Mouse (Mus musculus) brown adipose tissue, adult 24 weeks (tissue): Measurements from ENCODE around the gene Gm17349. TPM values are rescaled to one million over a fixed set of nuclear protein-coding genes. Genes with fewer than 3 reads are reported as not detected.

ENCODE experiments used
- H3K27ac ChIP-seq: fragments of 200-500 bp; replicated peaks from 2 replicates; pipeline ENCODE4 v1.5.1; 2012; ENCODE audit warnings: low read depth, mild to moderate bottlenecking, low read length
- H3K4me1 ChIP-seq: fragments of 200-500 bp; 2 replicates; pipeline ENCODE4 v1.6.1; 2012; ENCODE audit warnings: low read length, mixed read lengths; ENCODE audit not compliant: control insufficient read depth, insufficient read depth, insufficient read length
- H3K4me3 ChIP-seq: fragments of 200-500 bp; 2 replicates; pipeline ENCODE4 v1.5.1; 2012; ENCODE audit warnings: low read depth, mild to moderate bottlenecking, low read length, moderate library complexity; ENCODE audit not compliant: insufficient read depth
- polyA plus RNA-seq: library from polyadenylated mRNA; stranded (reverse); fragments of >200 nt; gene quantifications from 2 replicates; pipeline ENCODE4 v1.2.4, GENCODE M21; 2012; ENCODE audit not compliant: missing spikeins, insufficient read depth, insufficient read length

Gm17349 gene
- polyA plus RNA-seq, 1 experiment = not detected

- H3K4me1 ChIP-seq = peaks cover 11% of the 10 kb centered on the region; the same call in 1 of the 2 replicates
- H3K27ac ChIP-seq = no peak overlapping the region
- no peak overlapping the region for H3K4me3 ChIP-seq
Measured at GRCm38 (mm10) chr15:99699715-99700114, 5.6 kb downstream of the Gm17349 start.

- H3K27ac ChIP-seq = no peak overlapping the region
- H3K4me3 ChIP-seq = no peak overlapping the region
- H3K4me1 ChIP-seq = peaks cover 7% of the 10 kb centered on the region; the same call in 1 of the 2 replicates
Measured at GRCm38 (mm10) chr15:99698533-99699085, 6.7 kb downstream of the Gm17349 start.

DNA sequence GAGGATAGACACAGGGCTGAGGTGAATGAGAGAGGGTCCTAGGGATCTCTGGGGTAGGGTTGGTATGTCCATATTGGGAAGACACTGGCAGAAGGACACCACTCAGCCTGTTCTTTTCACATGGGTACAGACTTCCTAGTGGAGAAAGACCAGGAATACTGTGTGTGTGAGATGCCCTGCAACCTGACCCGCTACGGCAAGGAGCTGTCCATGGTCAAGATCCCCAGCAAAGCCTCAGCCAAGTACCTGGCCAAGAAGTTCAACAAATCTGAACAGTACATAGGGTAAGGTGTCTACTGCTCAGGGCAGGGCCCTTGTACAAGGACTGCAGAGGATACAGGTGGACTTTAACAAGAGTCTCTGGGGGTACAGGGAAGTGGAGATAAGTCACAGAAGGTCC, 8.0 kb downstream of the Gm17349 start:
- H3K4me3 ChIP-seq = no peak overlapping the region
- no peak overlapping the region for H3K27ac ChIP-seq

GRCm38 (mm10) chr15:99691976-99692375, 13.3 kb downstream of the Gm17349 start:
- H3K4me1 ChIP-seq = no peaks in the 10 kb centered on the region; the same call in 1 of the 2 replicates
- H3K27ac ChIP-seq = no peak overlapping the region
- no peak overlapping the region for H3K4me3 ChIP-seq

More for the DNA sequence above, 8.0 kb downstream of the Gm17349 start:
- H3K4me1 ChIP-seq = no peaks in the 10 kb centered on the region; the same call in 1 of the 2 replicates

- Histone ChIP-seq H3K4me1 (no peaks in the 10 kb centered on the region; the same call in 1 of the 2 replicates), H3K4me3 (no peak overlapping the region), H3K27ac (no peak overlapping the region)
Measured at GRCm38 (mm10) chr15:99690924-99691323, 14.4 kb downstream of the Gm17349 start.

GRCm38 (mm10) chr15:99688712-99689111, 16.6 kb downstream of the Gm17349 start:
- Histone ChIP-seq H3K27ac (no peak overlapping the region), H3K4me3 (no peak overlapping the region), H3K4me1 (no peaks in the 10 kb centered on the region; the same call in 1 of the 2 replicates)

GRCm38 (mm10) chr15:99684156-99684555, 21.1 kb downstream of the Gm17349 start:
- H3K4me1 ChIP-seq = no peaks in the 10 kb centered on the region
- no peak overlapping the region for H3K4me3 ChIP-seq
- H3K27ac ChIP-seq = no peak overlapping the region

- Histone ChIP-seq H3K27ac (no peak overlapping the region), H3K4me3 (no peak overlapping the region), H3K4me1 (no peaks in the 10 kb centered on the region)
Measured at GRCm38 (mm10) chr15:99682880-99683279, 22.4 kb downstream of the Gm17349 start.

- Histone ChIP-seq H3K4me3 (no peak overlapping the region), H3K27ac (no peak overlapping the region)
Measured at GRCm38 (mm10) chr15:99679008-99679407, 26.3 kb downstream of the Gm17349 start.

DNA sequence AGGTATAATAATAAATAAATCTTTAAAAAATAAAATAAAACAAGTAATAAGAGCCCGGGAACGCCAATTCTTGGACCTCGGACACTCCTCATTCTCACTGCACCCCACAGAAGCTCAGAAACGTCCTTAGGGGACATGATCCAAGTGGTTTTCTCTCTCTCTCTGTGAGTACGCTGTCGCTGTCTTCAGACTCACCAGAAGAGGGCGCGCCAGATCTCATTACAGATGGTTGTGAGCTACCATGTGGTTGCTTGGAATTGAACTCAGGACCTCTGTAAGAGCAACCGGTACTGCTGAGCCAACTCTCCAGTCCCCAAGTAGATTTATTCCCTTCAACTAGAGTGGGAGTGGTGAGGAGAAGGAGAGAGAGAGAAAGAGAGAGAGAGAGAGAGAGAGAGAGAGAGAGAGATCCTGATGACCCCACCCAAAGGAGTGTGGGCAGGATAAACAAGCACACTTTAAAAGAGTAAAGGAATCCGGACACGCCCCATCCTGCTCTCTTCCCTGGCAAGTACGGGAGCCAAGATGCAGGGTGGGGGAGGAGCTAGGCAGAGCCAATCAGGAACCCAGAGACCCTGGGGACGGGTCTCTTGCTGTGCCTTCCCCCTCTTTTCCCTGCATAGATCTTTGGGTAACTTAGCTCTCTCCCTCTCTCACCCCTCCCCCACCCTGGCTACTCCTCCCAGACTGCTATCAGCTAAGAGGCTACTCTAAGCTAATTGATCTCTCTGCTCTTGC, 27.1 kb downstream of the Gm17349 start:
- no peak overlapping the region for H3K4me3 ChIP-seq
- H3K27ac ChIP-seq = no peak overlapping the region
- H3K4me1 ChIP-seq = no peaks in the 10 kb centered on the region

More at GRCm38 (mm10) chr15:99679008-99679407, 26.3 kb downstream of the Gm17349 start:
- no peaks in the 10 kb centered on the region for H3K4me1 ChIP-seq

- H3K4me1 ChIP-seq = no peaks in the 10 kb centered on the region
- no peak overlapping the region for H3K27ac ChIP-seq
- no peak overlapping the region for H3K4me3 ChIP-seq
Measured at GRCm38 (mm10) chr15:99677089-99677488, 28.2 kb downstream of the Gm17349 start.

GRCm38 (mm10) chr15:99674866-99675265, 30.4 kb downstream of the Gm17349 start:
- Histone ChIP-seq H3K27ac (no peak overlapping the region), H3K4me3 (no peak overlapping the region), H3K4me1 (no peaks in the 10 kb centered on the region)

GRCm38 (mm10) chr15:99671783-99672182, 33.5 kb downstream of the Gm17349 start:
- H3K27ac ChIP-seq = no peak overlapping the region
- no peaks in the 10 kb centered on the region for H3K4me1 ChIP-seq
- H3K4me3 ChIP-seq = no peak overlapping the region

DNA sequence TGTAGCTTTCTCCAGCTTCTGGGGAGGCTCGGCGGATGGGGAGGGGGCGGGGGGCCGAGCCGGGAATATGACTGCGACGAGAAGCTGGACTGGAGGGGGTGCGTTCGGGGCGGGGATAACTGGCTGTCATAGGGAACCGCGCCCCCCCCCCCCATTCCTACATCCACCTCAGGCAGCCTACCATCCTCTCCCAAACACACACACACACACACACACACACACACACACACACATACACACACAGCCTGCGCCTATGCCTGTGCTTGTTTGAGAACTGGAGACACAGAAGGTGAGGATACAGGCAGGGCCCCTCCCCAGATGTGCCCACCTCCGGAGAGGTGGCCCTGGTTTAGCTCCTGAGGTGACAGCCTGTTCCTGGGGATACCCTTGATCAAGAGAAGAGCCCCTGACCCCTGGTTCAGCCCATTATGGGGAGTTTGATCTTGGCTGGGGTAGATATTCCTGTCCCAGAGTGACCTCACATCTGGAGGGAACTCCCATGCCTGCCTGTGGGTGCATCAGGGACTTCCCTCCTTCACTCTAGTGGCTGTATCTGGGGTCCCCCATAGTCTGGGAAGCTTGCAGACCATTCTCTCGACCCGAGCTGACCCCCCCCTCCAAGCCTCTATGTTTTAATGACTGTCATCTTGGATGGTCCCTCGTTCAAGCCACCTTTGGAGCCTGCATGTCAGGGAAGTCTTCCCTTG, 34.2 kb downstream of the Gm17349 start:
- H3K4me1 ChIP-seq = no peaks in the 10 kb centered on the region
- H3K27ac ChIP-seq = no peak overlapping the region
- H3K4me3 ChIP-seq = peak overlapping the region; percentile 38

DNA sequence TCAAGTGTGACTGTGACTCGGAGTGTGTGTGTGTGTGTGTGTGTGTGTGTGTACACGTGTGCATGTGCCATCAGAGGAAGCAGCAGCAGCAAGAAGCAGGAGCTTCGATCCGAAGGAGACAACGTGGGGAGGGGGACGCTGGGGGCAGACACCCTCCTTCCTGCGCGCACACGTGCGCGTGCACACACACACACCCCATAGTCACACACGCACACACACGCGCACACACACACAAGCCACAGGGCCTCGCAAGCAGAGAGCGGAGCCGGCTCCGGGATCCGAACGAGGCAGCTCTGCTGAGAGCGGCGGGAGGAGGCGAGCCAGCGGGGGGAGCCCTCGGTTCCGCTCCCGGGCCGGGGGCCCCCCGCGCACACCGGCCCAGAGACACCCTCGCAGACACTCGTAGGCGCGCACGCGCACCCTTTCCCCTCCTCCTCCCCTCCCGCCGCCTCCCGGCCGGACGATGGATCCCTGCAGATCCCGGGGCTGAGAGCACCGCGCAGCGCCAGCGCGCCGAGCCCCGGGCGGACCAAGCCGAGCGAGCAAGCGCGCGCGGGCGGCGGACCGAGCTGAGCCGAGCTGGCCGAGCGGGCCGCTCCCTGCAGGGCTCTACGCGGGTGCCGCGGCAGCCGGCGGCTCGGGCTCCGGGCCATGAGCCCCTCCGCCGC, 35.0 kb downstream of the Gm17349 start, which contains the start of gene Asic1:
Gene Asic1, plus strand, starts transcription at position 215 of the 668 bp plus-strand sequence.
- Histone ChIP-seq H3K4me3 (peak within 1 kb of the TSS; percentile 38), H3K4me1 (no peaks in the 10 kb centered on the region), H3K27ac (no peak within 1 kb of the TSS)
